ENCODE assay signal across 13 mouse cellular contexts in the genomic region with DNA sequence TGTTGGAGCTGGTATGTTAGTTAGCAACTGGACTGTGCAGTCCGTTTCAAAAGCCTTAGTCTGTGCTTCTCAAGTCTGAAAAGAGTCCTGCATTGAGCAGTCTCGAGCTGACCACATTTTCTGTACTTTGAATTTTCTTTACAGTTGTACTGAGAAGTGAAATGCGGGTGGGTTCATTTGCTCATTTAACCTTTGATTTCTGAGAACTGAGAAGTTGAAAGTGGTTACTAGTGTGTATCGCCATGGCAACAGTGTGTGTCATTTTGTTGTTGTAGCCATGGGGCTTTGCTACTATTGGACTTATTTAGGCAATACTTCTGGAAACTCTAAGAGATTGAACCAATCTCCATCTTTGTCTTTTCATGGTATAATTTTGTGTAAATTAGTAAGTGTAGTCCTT. TPM values are rescaled to one million over a fixed set of nuclear protein-coding genes. Genes with fewer than 3 reads are reported as not detected.
A peak's percentile ranks its signal among the peaks of the same experiment; 100 is the strongest.
DNase-seq lines count a peak whose midpoint lies in the region; ATAC-seq and TF ChIP-seq lines count a peak whose summit lies in the region.
"Had no signal": no experiment of that assay in that cellular context is flagged by ENCODE, and none has a peak within 500 bp of the region (broad histone marks: within the 10 kb centered on the region; RNA-seq: fewer than 3 reads in every experiment).

No protein-coding gene starts in this region.

- no peak overlapping the region for H3K9ac ChIP-seq in midbrain, postnatal 0 days (replicated peaks; ENCODE audit: low read length, poor library complexity, severe bottlenecking)
- H3K9ac ChIP-seq: midbrain, embryonic 12.5 days had no signal

- H3K4me1 ChIP-seq in midbrain, postnatal 0 days (ENCODE audit: insufficient read depth, low read length): no peaks in the 10 kb centered on the region
- H3K4me1 ChIP-seq in midbrain, embryonic 10.5 days: peaks cover 5% of the 10 kb centered on the region; the same call in 1 of the 2 replicates
- H3K4me1 ChIP-seq in cerebellum, adult 2 months (ENCODE audit: control insufficient read depth, insufficient read depth, low read length): no peaks in the 10 kb centered on the region
- H3K4me1 ChIP-seq: midbrain, embryonic 12.5 days had no signal

- 53% methylated on average over 4 of the region's 4 CpGs for WGBS in midbrain, postnatal 0 days
- WGBS in midbrain, embryonic 10.5 days: 75% methylated on average over 4 of the region's 4 CpGs
- WGBS in cerebellum, adult 2 months: 77% methylated on average over 4 of the region's 4 CpGs

- H3K9me3 ChIP-seq in midbrain, postnatal 0 days (ENCODE audit: low read length): no peaks in the 10 kb centered on the region
- no peaks in the 10 kb centered on the region for H3K9me3 ChIP-seq in midbrain, embryonic 10.5 days (replicated peaks)
- H3K9me3 ChIP-seq: midbrain, embryonic 12.5 days had no signal

- no peak for TF ChIP-seq POLR2A in cerebellum, adult 2 months (IDR thresholded peaks at IDR 0.05; ENCODE audit: borderline replicate concordance, insufficient read depth, low read length)

- no peak overlapping the region for H3K4me3 ChIP-seq in midbrain, postnatal 0 days (ENCODE audit: low read depth, low read length)
- no peak overlapping the region for H3K4me3 ChIP-seq in midbrain, embryonic 10.5 days
- no peak overlapping the region for H3K4me3 ChIP-seq in cerebellum, adult 2 months (replicated peaks; ENCODE audit: insufficient read depth, low read depth, low read length)
- H3K4me3 ChIP-seq: heart, adult 2 months; layer of hippocampus, adult 2 months; midbrain, embryonic 12.5 days had no signal

- no peak for ATAC-seq in midbrain, postnatal 0 days (ENCODE audit: low FRiP score)

- peaks cover 10% of the 10 kb centered on the region; the same call in 1 of the 2 replicates for H3K36me3 ChIP-seq in midbrain, postnatal 0 days (ENCODE audit: insufficient read depth, low read length)
- peaks cover 17% of the 10 kb centered on the region for H3K36me3 ChIP-seq in midbrain, embryonic 10.5 days
- no peaks in the 10 kb centered on the region; the same call in none of the 2 replicates for H3K36me3 ChIP-seq in splenic B cell, adult 2 months (ENCODE audit: control insufficient read depth, insufficient read depth, low read length, poor library complexity, severe bottlenecking)

- H3K27me3 ChIP-seq in midbrain, postnatal 0 days (ENCODE audit: insufficient read depth, low read length): no peaks in the 10 kb centered on the region
- no peaks in the 10 kb centered on the region for H3K27me3 ChIP-seq in midbrain, embryonic 10.5 days (ENCODE audit: low read depth, poor library complexity, severe bottlenecking)
- H3K27me3 ChIP-seq in splenic B cell, adult 2 months (ENCODE audit: control insufficient read depth, insufficient read depth, low read length, poor library complexity, severe bottlenecking): no peaks in the 10 kb centered on the region
- H3K27me3 ChIP-seq in cerebellum, adult 2 months (ENCODE audit: control insufficient read depth, insufficient read depth, low read length): no peaks in the 10 kb centered on the region
- H3K27me3 ChIP-seq: midbrain, embryonic 12.5 days had no signal

- DNase-seq in midbrain, postnatal 0 days (ENCODE audit: low spot score): peak; percentile 5
- DNase-seq in midbrain, embryonic 10.5 days (ENCODE audit: low spot score): no peak
- DNase-seq in T-cell, adult 2 months (ENCODE audit: low spot score): peak; percentile 61
- DNase-seq in induced T-regulatory cell, adult 2 months (ENCODE audit: low read depth): peak; percentile 85
- peak; percentile 58 for DNase-seq in splenic B cell, adult 2 months (ENCODE audit: low read depth, low spot score)
- DNase-seq in cerebellum, adult 2 months: no peak
- no peak for DNase-seq in urinary bladder, postnatal 10 days (ENCODE audit: low spot score)
- DNase-seq: adrenal gland, adult 8-10 months; cerebellum, adult 9-10 months; heart, adult 2 months; right cerebral cortex, postnatal 4 days had no signal

- TF ChIP-seq CTCF in midbrain, postnatal 0 days (IDR thresholded peaks at IDR 0.05): no peak
- no peak for TF ChIP-seq CTCF in cerebellum, adult 2 months (IDR thresholded peaks at IDR 0.05; ENCODE audit: borderline replicate concordance, insufficient read depth, low read depth, low read length)

- H3K4me2 ChIP-seq in midbrain, postnatal 0 days (ENCODE audit: low read depth, low read length, poor library complexity, severe bottlenecking): no peak overlapping the region
- H3K4me2 ChIP-seq: midbrain, embryonic 12.5 days had no signal

- H3K27ac ChIP-seq in midbrain, postnatal 0 days (ENCODE audit: low read depth, low read length): no peak overlapping the region
- H3K27ac ChIP-seq in midbrain, embryonic 10.5 days (replicated peaks): no peak overlapping the region
- H3K27ac ChIP-seq in cerebellum, adult 2 months (ENCODE audit: insufficient read depth, low read length): no peak overlapping the region
- H3K27ac ChIP-seq: heart, adult 2 months; layer of hippocampus, adult 2 months; midbrain, embryonic 12.5 days had no signal

RNA-seq across cellular contexts. Expression of a gene that starts 46.4 kb away (rescaled TPM):
- total RNA-seq in midbrain, postnatal 0 days (2014; rRNA removed): 29.1 and 30.8 TPM in 2 replicates
- polyA plus RNA-seq in midbrain, postnatal 0 days (2015; fragmentation: Nextera tagmentation; extraction: Ambion mirVana): 18.7 and 19.3 TPM in 2 replicates
- 7.2 and 7.9 TPM in 2 replicates for polyA plus RNA-seq in midbrain, embryonic 10.5 days (2016; fragmentation: Nextera tagmentation; extraction: Ambion mirVana)
- polyA plus RNA-seq in cerebellum, adult 2 months (2012; rRNA removed): 11.2 and 14.2 TPM in 2 replicates

Comparison
In these comparisons a context has a peak if more than half of its experiments do, and no peak if none do; other contexts are left out.
1. DNase-seq: peak in midbrain, postnatal 0 days (single experiment), T-cell, adult 2 months (single experiment), induced T-regulatory cell, adult 2 months (single experiment) and splenic B cell, adult 2 months (single experiment); none in midbrain, embryonic 10.5 days (single experiment), cerebellum, adult 2 months (0 of 2) and urinary bladder, postnatal 10 days (single experiment).